Mouse (Mus musculus) limb, embryonic 11.5 days (tissue): ENCODE measurements around the gene Mapt. TPM values are rescaled to one million over a fixed set of nuclear protein-coding genes. Genes with fewer than 3 reads are reported as not detected.

ENCODE experiments used
- ATAC-seq: fragments of 200-750 bp; cut with Nextera tagmentation; 2 replicates; pipeline ENCODE4 v1.8.0; 2017; ENCODE audit warnings: low read depth; ENCODE audit not compliant: insufficient number of reproducible peaks, low FRiP score, low TSS enrichment
- DNase-seq: peaks from one replicate; pipeline ENCODE4 v3.0.0-alpha.2; 2015; ENCODE audit warnings: low spot score
- H3K27ac ChIP-seq: fragments of 300-500 bp; sonication (generic); replicated peaks from 2 replicates; pipeline ENCODE4 v1.5.1; 2014; ENCODE audit warnings: low read depth, mild to moderate bottlenecking, low read length
- H3K27me3 ChIP-seq: fragments of 300-500 bp; sonication (generic); 2 replicates; pipeline ENCODE4 v1.6.1; 2014; ENCODE audit warnings: mild to moderate bottlenecking, low read length, mixed read lengths; ENCODE audit not compliant: control insufficient read depth, insufficient read depth
- H3K36me3 ChIP-seq: fragments of 300-500 bp; sonication (generic); 2 replicates; pipeline ENCODE4 v1.6.1; 2014; ENCODE audit warnings: mild to moderate bottlenecking, low read length, moderate library complexity, mixed read lengths; ENCODE audit not compliant: control insufficient read depth, insufficient read depth
- H3K4me1 ChIP-seq: fragments of 300-500 bp; sonication (generic); 2 replicates; pipeline ENCODE4 v1.6.1; 2014; ENCODE audit warnings: low read length, mixed read lengths; ENCODE audit not compliant: control insufficient read depth, insufficient read depth
- H3K4me2 ChIP-seq: fragments of 300-500 bp; sonication (generic); 2 replicates; pipeline ENCODE4 v1.6.1; 2014; ENCODE audit warnings: low read depth, mild to moderate bottlenecking, moderate library complexity; ENCODE audit not compliant: severe bottlenecking
- H3K4me3 ChIP-seq: fragments of 300-500 bp; sonication (generic); 2 replicates; pipeline ENCODE4 v1.5.1; 2014; ENCODE audit warnings: low read depth, low read length
- H3K9ac ChIP-seq: fragments of 300-500 bp; sonication (generic); 2 replicates; pipeline ENCODE4 v1.6.1; 2014; ENCODE audit warnings: mild to moderate bottlenecking, low read length
- H3K9me3 ChIP-seq: fragments of 300-500 bp; sonication (generic); 2 replicates; pipeline ENCODE4 v1.6.1; 2016; ENCODE audit warnings: low read length; ENCODE audit not compliant: control insufficient read depth
- WGBS: fragments of 180-500 bp; shearing (Covaris S2); extraction: QIAGEN DNeasy Blood & Tissue Kit; methylation state at CpG from one replicate; pipeline ENCODE4 v1.1.7; 2014; 5-methylcytosine and 5-hydroxymethylcytosine counted together
- polyA plus RNA-seq: library from polyadenylated mRNA; unstranded; fragments of >200 nt; fragmentation: Nextera tagmentation; extraction: Ambion mirVana; gene quantifications from 2 replicates; pipeline ENCODE4 v1.2.1, GENCODE M21; 2014

The Mapt gene
- polyA plus RNA-seq, 1 experiment from 2014 or later = 1.1 TPM

GRCm38 (mm10) chr11:104223301-104223700 is 7.9 kb upstream of the Mapt start:
- no peak overlapping the region for H3K4me2 ChIP-seq
- WGBS = 81% methylated on average over 9 of the region's 9 CpGs
- H3K27me3 ChIP-seq = no peaks in the 10 kb centered on the region
- no peak overlapping the region for H3K27ac ChIP-seq
- DNase-seq = no peak
- no peaks in the 10 kb centered on the region for H3K4me1 ChIP-seq
- no peaks in the 10 kb centered on the region for H3K36me3 ChIP-seq
- no peak for ATAC-seq
- H3K9me3 ChIP-seq = no peaks in the 10 kb centered on the region
- H3K9ac ChIP-seq = no peak overlapping the region
- no peak overlapping the region for H3K4me3 ChIP-seq

- H3K4me1 ChIP-seq = peaks cover 8% of the 10 kb centered on the region
- DNase-seq = no peak
- no peak overlapping the region for H3K27ac ChIP-seq
- no peak for ATAC-seq
- no peak overlapping the region for H3K9ac ChIP-seq
- peaks cover 28% of the 10 kb centered on the region for H3K27me3 ChIP-seq
- H3K4me2 ChIP-seq = no peak overlapping the region
- no peaks in the 10 kb centered on the region for H3K9me3 ChIP-seq
- H3K36me3 ChIP-seq = no peaks in the 10 kb centered on the region
- H3K4me3 ChIP-seq = no peak overlapping the region
- 70% methylated on average over 4 of the region's 4 CpGs for WGBS
Measured at GRCm38 (mm10) chr11:104229391-104229790, 1.8 kb upstream of the Mapt start.

- WGBS = 12% methylated on average over 9 of the region's 9 CpGs
- no peaks in the 10 kb centered on the region for H3K36me3 ChIP-seq
- H3K27me3 ChIP-seq = peaks cover 37% of the 10 kb centered on the region
- no peaks in the 10 kb centered on the region for H3K9me3 ChIP-seq
- peak overlapping the region; percentile 78 for H3K4me2 ChIP-seq
- DNase-seq (peak; percentile 39), ATAC-seq (no peak)
- H3K27ac ChIP-seq = no peak overlapping the region
- H3K4me3 ChIP-seq = no peak overlapping the region
- peaks cover 8% of the 10 kb centered on the region for H3K4me1 ChIP-seq
- no peak overlapping the region for H3K9ac ChIP-seq
Measured at GRCm38 (mm10) chr11:104230066-104230778, 968 bp upstream of the Mapt start.

GRCm38 (mm10) chr11:104232141-104233061 is 1.2 kb downstream of the Mapt start:
- H3K27me3 ChIP-seq = peaks cover 39% of the 10 kb centered on the region
- no peaks in the 10 kb centered on the region for H3K36me3 ChIP-seq
- H3K27ac ChIP-seq = no peak overlapping the region; the same call in 1 of the 2 replicates
- no peak overlapping the region for H3K9ac ChIP-seq
- peaks cover 8% of the 10 kb centered on the region for H3K4me1 ChIP-seq
- WGBS = under 1% methylated on average over 71 of the region's 72 CpGs
- H3K9me3 ChIP-seq = no peaks in the 10 kb centered on the region
- peak overlapping the region; percentile 45 for H3K4me3 ChIP-seq
- DNase-seq = peak; percentile 56
- no peak; the same call in 1 of the 2 replicates for ATAC-seq
- H3K4me2 ChIP-seq = peak overlapping the region; percentile 78

- no peak overlapping the region for H3K27ac ChIP-seq
- DNase-seq (no peak), ATAC-seq (no peak)
- H3K36me3 ChIP-seq = no peaks in the 10 kb centered on the region
- H3K4me1 ChIP-seq = peaks cover 8% of the 10 kb centered on the region
- no peaks in the 10 kb centered on the region for H3K9me3 ChIP-seq
- H3K9ac ChIP-seq = no peak overlapping the region
- H3K4me2 ChIP-seq = no peak overlapping the region
- H3K27me3 ChIP-seq = peaks cover 39% of the 10 kb centered on the region
- WGBS = 2% methylated on average over 10 of the region's 10 CpGs
- H3K4me3 ChIP-seq = no peak overlapping the region
Measured at GRCm38 (mm10) chr11:104233101-104233500, 1.9 kb downstream of the Mapt start.

GRCm38 (mm10) chr11:104233574-104234206 is 2.5 kb downstream of the Mapt start:
- DNase-seq (peak; percentile 32), ATAC-seq (no peak)
- H3K4me2 ChIP-seq = no peak overlapping the region
- WGBS = 3% methylated on average over 30 of the region's 30 CpGs
- H3K9ac ChIP-seq = no peak overlapping the region
- no peaks in the 10 kb centered on the region for H3K36me3 ChIP-seq
- H3K9me3 ChIP-seq = no peaks in the 10 kb centered on the region
- no peak overlapping the region for H3K4me3 ChIP-seq
- H3K27ac ChIP-seq = no peak overlapping the region
- H3K4me1 ChIP-seq = peaks cover 8% of the 10 kb centered on the region
- H3K27me3 ChIP-seq = peaks cover 39% of the 10 kb centered on the region

- no peak for DNase-seq
- no peaks in the 10 kb centered on the region for H3K9me3 ChIP-seq
- ATAC-seq = no peak
- no peak overlapping the region for H3K4me2 ChIP-seq
- WGBS = 55% methylated on average over 6 of the region's 6 CpGs
- H3K4me1 ChIP-seq = peaks cover 8% of the 10 kb centered on the region
- H3K36me3 ChIP-seq = no peaks in the 10 kb centered on the region
- no peak overlapping the region for H3K9ac ChIP-seq
- no peak overlapping the region for H3K27ac ChIP-seq
- peaks cover 39% of the 10 kb centered on the region for H3K27me3 ChIP-seq
- H3K4me3 ChIP-seq = no peak overlapping the region
Measured at GRCm38 (mm10) chr11:104234680-104235079, 3.5 kb downstream of the Mapt start.

- ATAC-seq (no peak), DNase-seq (no peak)
- Histone ChIP-seq H3K27ac (no peak overlapping the region), H3K27me3 (peaks cover 39% of the 10 kb centered on the region), H3K36me3 (no peaks in the 10 kb centered on the region), H3K4me1 (peaks cover 8% of the 10 kb centered on the region), H3K9ac (no peak overlapping the region), H3K4me2 (no peak overlapping the region), H3K4me3 (no peak overlapping the region), H3K9me3 (no peaks in the 10 kb centered on the region)
- WGBS = 73% methylated on average over 2 of the region's 2 CpGs
Measured at GRCm38 (mm10) chr11:104235881-104236280, 4.7 kb downstream of the Mapt start.
